Mouse (Mus musculus) heart, postnatal 25 days (tissue): ENCODE results near the gene Gm6205. TPM values are rescaled to one million over a fixed set of nuclear protein-coding genes. Genes with fewer than 3 reads are reported as not detected.
"Not testable (repeated sequence)": the region's sequence is repeated elsewhere in the genome, so short reads cannot be mapped to it uniquely, and the experiment has no call there.

Source experiments
- DNase-seq: peaks from one replicate; pipeline ENCODE4 v3.0.0; 2022; ENCODE audit warnings: low spot score
- intact Hi-C: fragments of 180-260 bp; cut with DNase I; formaldehyde crosslinking; loops from one replicate; pipeline ENCODE4 v1.15.1; 2025
- total RNA-seq, 2 experiments: library from RNA; stranded (reverse); gene quantifications; 2 replicates each; pipeline ENCODE4 v1.2.3; 2021

Gene Gm6205
- total RNA-seq, result not detected

DNA sequence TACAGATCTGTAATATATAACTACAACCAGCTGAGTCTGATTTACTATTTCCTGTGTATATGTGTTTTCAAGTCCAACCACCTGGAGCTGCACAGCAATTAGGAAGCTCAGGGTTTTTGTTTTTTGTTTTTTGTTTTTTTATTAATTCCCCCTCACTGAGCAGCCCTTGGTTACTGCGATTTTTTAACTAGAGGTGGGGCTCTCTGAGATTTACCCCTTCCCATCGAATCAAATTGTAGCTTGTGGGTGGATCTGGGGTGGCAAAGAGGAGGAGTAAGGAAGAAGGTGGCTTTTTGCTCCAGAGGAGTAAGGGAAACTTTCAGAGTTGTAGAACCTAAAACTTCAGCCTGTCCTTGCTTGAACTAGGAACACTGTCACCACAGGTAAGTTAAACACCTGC, at the start of gene Gm6205:
Gm6205 (plus strand) TSS at position 301 of the 400 bp plus-strand sequence.
- intact Hi-C loops, result not testable (repeated sequence)

DNA sequence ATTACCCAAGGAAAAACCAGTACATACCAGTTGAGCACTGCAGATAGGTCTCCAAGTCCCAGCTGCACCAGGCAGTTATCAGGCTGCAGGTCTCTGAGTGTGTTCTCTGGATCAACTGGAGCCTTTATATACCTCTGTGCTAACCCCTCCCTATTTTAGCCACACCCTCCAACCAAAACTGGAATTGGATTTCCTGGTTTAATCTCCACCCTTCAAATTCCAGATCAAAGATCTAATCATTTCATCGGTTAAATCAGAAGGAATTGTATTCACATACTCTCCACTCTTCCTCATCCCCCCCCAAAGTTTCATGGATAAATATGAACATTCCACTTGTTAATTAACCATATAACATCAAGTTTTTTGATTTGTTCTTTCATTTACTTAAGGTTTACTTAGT, 31.9 kb upstream of the Gm6205 start, which contains the start of gene Gm3147:
Gm3147 (minus strand) TSS at position 101 of the 400 bp plus-strand sequence.
- intact Hi-C loops, DNase-seq: not testable (repeated sequence)

More for the DNA sequence above, at the start of gene Gm6205:
- DNase-seq, result not testable (repeated sequence)

DNA sequence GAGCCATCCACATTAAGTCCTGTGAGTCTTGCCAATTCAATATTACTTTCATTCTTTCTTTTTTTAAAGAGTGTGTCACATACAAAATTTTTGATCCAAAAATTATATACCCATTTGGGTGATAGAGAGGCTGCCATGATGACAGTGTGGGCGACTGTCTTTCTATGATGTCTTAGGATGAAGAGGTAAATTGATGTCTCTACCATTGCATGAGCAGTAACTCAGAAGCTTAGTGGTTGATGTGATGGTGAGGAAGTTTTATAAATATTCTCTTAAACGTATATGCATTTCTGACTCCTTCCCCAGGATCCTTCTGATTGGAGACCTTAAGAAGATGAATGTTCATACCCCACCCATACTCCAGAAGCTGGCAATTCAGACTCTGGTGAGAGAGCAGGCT, 24.5 kb upstream of the Gm6205 start, which contains the start of gene Gm6509:
Gm6509 (plus strand) TSS at position 301 of the 400 bp plus-strand sequence.
- DNase-seq, intact Hi-C loops: not testable (repeated sequence)

Other genes with a start within 250 kb of the Gm6205 start
- gene Gm7682, start 202.6 kb upstream of the Gm6205 start, total RNA-seq, result not detected
- not detected for gene Gm3139, start 122.1 kb upstream of the Gm6205 start, total RNA-seq
- not detected for gene Gm3147, start 32.0 kb upstream of the Gm6205 start, total RNA-seq
- not detected for gene Gm6509, start 24.4 kb upstream of the Gm6205 start, total RNA-seq
- gene Gm3183, start 217.1 kb downstream of the Gm6205 start, total RNA-seq, result not detected